Mouse (Mus musculus) kidney, embryonic 16.5 days (tissue): ENCODE results near the gene Nfkbie. TPM values are rescaled to one million over a fixed set of nuclear protein-coding genes. Genes with fewer than 3 reads are reported as not detected.

Source experiments
- ATAC-seq: fragments of 200-750 bp; cut with Nextera tagmentation; 2 replicates; pipeline ENCODE4 v1.8.0; 2017; ENCODE audit warnings: moderate TSS enrichment; ENCODE audit not compliant: low FRiP score, low TSS enrichment
- H3K27ac ChIP-seq: fragments of 300-500 bp; sonication (generic); 2 replicates; pipeline ENCODE4 v1.5.1; 2014; ENCODE audit warnings: low read length
- H3K27me3 ChIP-seq: fragments of 300-500 bp; sonication (generic); 2 replicates; pipeline ENCODE4 v1.6.1; 2014; ENCODE audit warnings: low read length, control low read depth, mixed read lengths; ENCODE audit not compliant: insufficient read depth
- H3K36me3 ChIP-seq: fragments of 300-500 bp; sonication (generic); 2 replicates; pipeline ENCODE4 v1.6.1; 2014; ENCODE audit warnings: low read length, control low read depth, mixed read lengths; ENCODE audit not compliant: insufficient read depth
- H3K4me1 ChIP-seq: fragments of 300-500 bp; sonication (generic); 2 replicates; pipeline ENCODE4 v1.6.1; 2014; ENCODE audit warnings: low read length, control low read depth, mixed read lengths; ENCODE audit not compliant: insufficient read depth
- H3K4me2 ChIP-seq: fragments of 300-500 bp; sonication (generic); replicated peaks from 2 replicates; pipeline ENCODE4 v1.6.1; 2014; ENCODE audit warnings: low read depth, low read length
- H3K4me3 ChIP-seq: fragments of 300-500 bp; sonication (generic); 2 replicates; pipeline ENCODE4 v1.5.1; 2014; ENCODE audit warnings: mild to moderate bottlenecking, low read length
- H3K9ac ChIP-seq: fragments of 300-500 bp; sonication (generic); replicated peaks from 2 replicates; pipeline ENCODE4 v1.6.1; 2014; ENCODE audit warnings: low read length
- H3K9me3 ChIP-seq: fragments of 300-500 bp; sonication (generic); 2 replicates; pipeline ENCODE4 v1.6.1; 2016; ENCODE audit warnings: low read length, control low read depth
- WGBS: fragments of 180-500 bp; shearing (Covaris S2); extraction: QIAGEN DNeasy Blood & Tissue Kit; methylation state at CpG from one replicate; pipeline ENCODE4 v1.1.7; 2014; 5-methylcytosine and 5-hydroxymethylcytosine counted together
- polyA plus RNA-seq: library from polyadenylated mRNA; unstranded; fragments of >200 nt; fragmentation: Nextera tagmentation; extraction: Ambion mirVana; gene quantifications from 2 replicates; pipeline ENCODE4 v1.2.1, GENCODE M21; 2015

Nfkbie gene
- polyA plus RNA-seq, 1 experiment from 2014 or later = 5.9 TPM

DNA sequence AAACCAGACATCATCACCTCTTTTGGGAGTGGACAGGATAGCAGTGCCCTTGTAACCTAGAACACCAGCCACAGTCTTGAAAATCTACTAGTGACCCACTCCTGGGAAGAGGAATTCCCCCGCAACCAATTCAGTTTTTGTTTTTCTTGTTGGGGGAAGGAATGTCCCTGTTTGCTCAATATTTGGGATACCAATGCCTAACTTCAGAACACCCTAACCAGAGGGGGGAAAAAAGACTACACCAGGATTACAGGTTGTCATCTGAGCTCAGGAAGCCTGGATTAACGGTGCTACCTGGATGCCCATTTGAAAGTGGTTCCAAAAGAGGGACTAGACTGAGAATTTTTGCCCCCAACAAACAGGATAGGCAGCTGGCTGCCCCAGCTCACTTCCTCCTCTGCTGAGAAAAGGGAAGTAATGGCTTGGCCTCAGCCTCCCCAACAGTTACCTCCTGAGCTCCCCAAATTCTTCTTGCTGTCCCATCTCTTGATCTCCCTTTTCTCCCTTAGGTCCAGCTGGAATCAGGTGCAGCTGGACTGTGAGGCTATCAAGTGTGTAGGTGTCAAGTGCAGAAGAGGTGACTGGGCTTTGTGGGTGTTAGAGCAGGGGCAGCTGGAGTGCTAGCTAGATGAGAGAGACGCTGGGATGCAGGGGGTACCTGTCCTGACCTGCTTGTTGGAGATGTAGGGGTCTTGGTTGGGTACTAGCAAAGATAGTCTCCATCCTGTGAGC lies 1.2 kb downstream of the Nfkbie start:
- no peak for ATAC-seq
- Histone ChIP-seq H3K27me3 (peaks cover 11% of the 10 kb centered on the region), H3K4me2 (peak overlapping the region; percentile 97), H3K4me3 (peak overlapping the region; percentile 72), H3K27ac (no peak overlapping the region), H3K9ac (peak overlapping the region; percentile 14; the same call in 1 of the 2 replicates), H3K9me3 (no peaks in the 10 kb centered on the region), H3K4me1 (peaks cover 19% of the 10 kb centered on the region), H3K36me3 (no peaks in the 10 kb centered on the region)
- 78% methylated on average over 3 of the region's 3 CpGs for WGBS

DNA sequence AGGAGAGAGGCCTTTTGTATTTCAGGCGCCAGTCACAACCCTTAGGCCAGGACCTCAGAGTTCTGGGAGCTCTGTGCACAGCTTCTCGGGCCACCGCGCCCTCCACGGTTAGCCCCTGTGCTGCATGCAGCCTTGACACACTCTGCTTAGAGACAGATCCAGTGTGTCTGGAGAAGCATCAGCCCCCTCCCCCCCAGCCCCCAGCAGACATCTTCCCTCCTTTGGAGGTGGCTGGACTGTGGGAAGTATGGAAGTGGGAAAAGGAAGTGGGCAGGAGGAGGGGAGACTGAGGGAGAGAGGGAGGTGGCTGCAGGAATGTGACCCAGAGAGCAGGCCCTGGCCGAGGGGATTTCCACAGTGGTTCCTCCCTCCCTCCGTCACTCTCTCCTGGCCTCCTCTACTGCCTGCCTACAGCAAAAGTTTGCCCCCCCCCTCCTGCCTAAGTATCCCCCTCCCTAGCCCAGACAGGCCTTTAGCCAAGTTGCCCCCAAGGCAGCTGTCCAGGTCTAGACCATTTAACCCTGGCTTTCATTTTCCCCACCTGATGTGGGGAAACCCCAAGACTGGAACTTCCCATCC lies 1.8 kb downstream of the Nfkbie start:
- no peak for ATAC-seq
- Histone ChIP-seq H3K27ac (no peak overlapping the region), H3K9ac (0 out of 2 replicates have a peak overlapping the region, but pooled peaks have one; percentile 14), H3K4me1 (peaks cover 19% of the 10 kb centered on the region), H3K27me3 (peaks cover 11% of the 10 kb centered on the region), H3K36me3 (no peaks in the 10 kb centered on the region), H3K9me3 (no peaks in the 10 kb centered on the region), H3K4me3 (0 out of 2 replicates have a peak overlapping the region, but pooled peaks have one; percentile 14), H3K4me2 (peak overlapping the region; percentile 97)
- WGBS = 66% methylated on average over 7 of the region's 7 CpGs

DNA sequence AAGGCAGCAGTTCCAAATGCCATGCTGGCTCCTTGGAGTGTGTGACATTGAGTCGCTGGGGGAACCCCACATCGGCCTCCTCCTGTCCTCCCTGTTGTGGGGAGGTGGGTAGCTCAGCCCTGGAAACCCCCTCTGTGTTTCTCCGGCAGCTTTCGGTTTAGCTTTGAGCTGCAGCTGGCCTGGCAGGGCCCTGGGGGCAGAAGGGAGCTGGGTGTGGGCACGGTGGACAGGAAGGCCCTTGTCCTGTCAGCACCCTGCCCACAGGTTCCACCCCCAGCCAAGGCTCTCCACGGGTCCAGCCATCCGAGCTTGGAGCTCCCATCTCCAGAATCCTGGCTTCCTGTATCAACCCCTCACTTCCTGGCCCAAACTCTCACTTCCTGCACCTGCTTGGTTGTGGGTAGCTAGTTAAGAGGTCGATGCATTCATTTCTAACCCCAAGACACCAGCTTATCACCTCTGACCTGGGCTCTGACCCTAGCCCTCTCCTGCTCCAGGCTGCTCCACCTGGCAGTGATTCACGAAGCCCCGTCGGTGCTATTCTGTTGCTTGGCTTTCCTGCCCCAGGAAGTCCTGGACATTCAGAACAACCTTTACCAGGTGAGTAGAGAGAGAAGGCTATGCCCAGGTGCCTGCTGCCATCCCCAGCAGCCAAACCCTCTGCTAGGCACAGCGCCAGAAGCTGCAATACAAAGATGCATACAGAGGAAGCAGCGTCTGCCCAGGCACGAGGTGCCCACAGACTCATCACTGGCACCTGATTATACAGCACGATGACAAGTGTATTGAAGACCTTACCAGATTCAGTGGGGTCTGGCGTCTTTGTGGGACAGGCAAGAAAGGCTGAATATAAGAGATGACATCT lies 2.7 kb downstream of the Nfkbie start:
- ATAC-seq = no peak
- Histone ChIP-seq H3K27me3 (peaks cover 11% of the 10 kb centered on the region), H3K4me3 (no peak overlapping the region), H3K27ac (no peak overlapping the region), H3K9ac (no peak overlapping the region), H3K4me1 (peaks cover 19% of the 10 kb centered on the region), H3K9me3 (no peaks in the 10 kb centered on the region), H3K4me2 (no peak overlapping the region), H3K36me3 (no peaks in the 10 kb centered on the region)
- WGBS = 65% methylated on average over 16 of the region's 16 CpGs

DNA sequence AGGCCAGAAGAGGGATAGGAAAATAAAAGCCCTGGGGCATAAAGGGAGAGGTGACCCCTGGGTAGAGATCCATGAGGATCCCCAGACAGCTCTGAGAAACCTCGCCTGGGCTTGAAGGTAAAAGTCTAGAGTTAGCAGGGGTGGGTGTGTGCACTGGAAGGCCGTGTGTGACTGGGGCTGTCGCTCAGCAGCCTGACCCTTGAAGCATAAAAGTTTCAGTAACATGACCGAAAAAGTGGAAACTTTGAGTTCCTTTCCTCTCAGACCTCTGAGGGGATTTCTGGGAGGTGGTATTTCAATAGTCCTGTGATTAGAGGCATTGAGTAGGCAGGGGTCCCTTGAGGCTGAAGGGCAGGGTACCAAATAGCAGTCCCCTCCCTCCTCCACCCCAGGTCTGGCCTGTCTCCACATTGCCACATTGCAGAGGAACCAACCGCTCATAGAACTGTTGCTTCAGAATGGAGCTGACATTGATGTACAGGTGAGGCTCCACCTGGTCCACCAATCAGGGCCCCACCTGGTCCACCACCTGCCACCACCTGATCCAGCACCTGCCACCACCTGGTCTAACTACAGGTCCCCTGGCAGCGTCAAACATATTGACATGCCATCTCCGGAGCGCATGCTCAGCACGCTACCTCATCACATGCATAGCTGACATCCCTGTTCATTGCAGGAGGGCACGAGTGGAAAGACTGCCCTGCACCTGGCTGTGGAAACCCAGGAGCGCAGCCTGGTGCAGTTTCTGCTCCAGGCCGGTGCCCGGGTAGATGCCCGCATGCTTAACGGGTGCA lies 4.4 kb downstream of the Nfkbie start:
- no peak for ATAC-seq
- Histone ChIP-seq H3K4me3 (no peak overlapping the region), H3K9ac (no peak overlapping the region), H3K27me3 (peaks cover 11% of the 10 kb centered on the region), H3K27ac (no peak overlapping the region), H3K36me3 (no peaks in the 10 kb centered on the region), H3K4me2 (no peak overlapping the region), H3K4me1 (peaks cover 24% of the 10 kb centered on the region), H3K9me3 (no peaks in the 10 kb centered on the region)
- WGBS = 85% methylated on average over 15 of the region's 15 CpGs

DNA sequence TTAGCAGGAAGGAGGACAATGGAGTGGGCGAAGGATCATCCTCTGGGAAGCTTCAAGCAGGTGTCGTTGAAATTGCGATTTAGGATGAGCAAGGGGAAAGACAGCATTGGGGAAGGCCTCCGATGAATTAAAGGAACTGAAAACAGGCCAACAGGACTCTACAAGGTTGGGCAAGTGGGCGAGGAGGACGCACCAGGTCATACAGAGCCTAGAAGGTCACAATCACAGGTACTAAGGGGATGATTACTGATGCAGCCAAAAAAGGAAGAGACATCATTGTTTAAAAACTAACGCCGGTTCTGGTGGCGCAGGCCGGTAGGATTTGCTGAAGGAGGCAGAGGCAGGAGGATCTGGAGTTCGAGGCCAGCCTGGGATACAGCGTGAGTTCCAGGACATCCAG lies 7.7 kb downstream of the Nfkbie start:
- no peaks in the 10 kb centered on the region for H3K9me3 ChIP-seq
- peaks cover 18% of the 10 kb centered on the region for H3K36me3 ChIP-seq
- H3K27me3 ChIP-seq = no peaks in the 10 kb centered on the region
- H3K27ac ChIP-seq = no peak overlapping the region
- 74% methylated on average over 12 of the region's 12 CpGs for WGBS
- no peak overlapping the region for H3K9ac ChIP-seq
- H3K4me3 ChIP-seq = peak overlapping the region; percentile 80; the same call in 1 of the 2 replicates
- ATAC-seq = no peak
- H3K4me2 ChIP-seq = no peak overlapping the region
- peaks cover 20% of the 10 kb centered on the region for H3K4me1 ChIP-seq

- no peaks in the 10 kb centered on the region for H3K9me3 ChIP-seq
- ATAC-seq = peak; percentile 90
- WGBS = under 1% methylated on average over 53 of the region's 61 CpGs
- H3K27me3 ChIP-seq = no peaks in the 10 kb centered on the region
- peak within 1 kb of the TSS; percentile 87 for H3K27ac ChIP-seq
- peak within 1 kb of the TSS; percentile 80 for H3K4me3 ChIP-seq
- H3K4me2 ChIP-seq = peak within 1 kb of the TSS; percentile 94
- peak within 1 kb of the TSS; percentile 88 for H3K9ac ChIP-seq
- H3K36me3 ChIP-seq = peaks cover 25% of the 10 kb centered on the region
- H3K4me1 ChIP-seq = peaks cover 20% of the 10 kb centered on the region
Observed at GRCm38 (mm10) chr17:45563655-45564530, 8.4 kb downstream of the Nfkbie start, which contains the start of gene Slc35b2. TSS of gene Slc35b2 (plus strand) at chr17:45563874.

DNA sequence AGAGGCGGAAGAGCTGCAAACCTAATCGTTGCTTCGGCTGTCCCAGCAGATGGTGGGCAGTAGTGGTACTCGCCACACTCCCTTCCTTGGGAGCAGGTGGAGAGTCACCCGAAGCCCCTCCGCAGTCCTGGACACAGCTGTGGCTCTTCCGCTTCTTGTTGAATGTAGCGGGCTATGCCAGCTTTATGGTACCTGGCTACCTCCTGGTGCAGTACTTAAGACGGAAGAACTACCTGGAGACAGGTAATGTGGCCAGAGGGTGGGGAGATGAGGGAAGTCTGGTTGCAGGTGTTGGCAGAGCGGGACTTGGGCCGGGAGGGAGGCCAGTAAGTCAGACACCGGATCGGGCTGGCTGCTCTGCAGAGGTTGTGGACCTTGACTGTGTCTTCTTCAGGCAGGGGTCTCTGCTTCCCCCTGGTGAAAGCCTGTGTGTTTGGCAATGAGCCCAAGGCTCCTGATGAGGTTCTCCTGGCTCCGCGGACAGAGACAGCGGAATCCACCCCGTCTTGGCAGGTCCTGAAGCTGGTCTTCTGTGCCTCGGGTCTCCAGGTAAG lies 9.1 kb downstream of the Nfkbie start:
- ATAC-seq = no peak
- H3K27ac ChIP-seq = peak overlapping the region; percentile 87
- peak overlapping the region; percentile 94 for H3K4me2 ChIP-seq
- H3K9me3 ChIP-seq = no peaks in the 10 kb centered on the region
- peaks cover 27% of the 10 kb centered on the region for H3K4me1 ChIP-seq
- H3K27me3 ChIP-seq = no peaks in the 10 kb centered on the region
- peaks cover 32% of the 10 kb centered on the region for H3K36me3 ChIP-seq
- peak overlapping the region; percentile 80 for H3K4me3 ChIP-seq
- WGBS = 8% methylated on average over 18 of the region's 18 CpGs
- peak overlapping the region; percentile 88 for H3K9ac ChIP-seq

DNA sequence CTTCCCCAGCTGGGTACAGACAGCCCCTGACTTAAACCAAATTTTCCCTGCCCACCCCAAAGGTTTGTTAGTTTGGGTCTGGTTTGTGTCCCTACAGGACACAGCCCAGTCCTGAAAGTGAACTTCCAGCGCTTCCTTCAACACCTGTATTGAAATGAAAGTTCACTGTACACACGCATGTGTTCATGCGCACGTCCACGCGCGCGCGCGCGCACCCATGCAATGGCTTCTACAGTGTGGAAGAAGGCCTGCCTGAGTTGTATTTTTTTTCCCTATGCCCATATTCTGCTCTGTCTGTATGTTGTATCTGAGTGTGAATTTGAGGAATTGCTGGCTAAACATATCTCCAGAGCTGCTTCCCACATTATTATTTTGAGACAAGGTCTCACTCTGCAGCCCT lies 9.6 kb downstream of the Nfkbie start:
- WGBS = 94% methylated on average over 11 of the region's 11 CpGs
- 0 out of 2 replicates have a peak overlapping the region, but pooled peaks have one; percentile 6 for H3K27ac ChIP-seq

More for the DNA sequence above, 9.6 kb downstream of the Nfkbie start:
- H3K9ac ChIP-seq = peak overlapping the region; percentile 88
- no peak for ATAC-seq
- peaks cover 37% of the 10 kb centered on the region for H3K36me3 ChIP-seq
- H3K9me3 ChIP-seq = no peaks in the 10 kb centered on the region
- H3K4me1 ChIP-seq = peaks cover 32% of the 10 kb centered on the region
- no peaks in the 10 kb centered on the region for H3K27me3 ChIP-seq
- peak overlapping the region; percentile 80 for H3K4me3 ChIP-seq
- peak overlapping the region; percentile 94 for H3K4me2 ChIP-seq
